Mouse (Mus musculus) mesoderm, embryonic 11.5 days (tissue): ENCODE results near the gene Fbxo8.

Experiments used
- DNase-seq: peaks from one replicate; pipeline ENCODE4 v3.0.0-alpha.2; 2012; ENCODE audit warnings: low read depth, low spot score

Gene Fbxo8

GRCm38 (mm10) chr8:56611736-56612135 lies 60.8 kb downstream of the Fbxo8 start:
- DNase-seq, result no peak

- no peak for DNase-seq
Observed at GRCm38 (mm10) chr8:56614235-56614634, 63.3 kb downstream of the Fbxo8 start.

GRCm38 (mm10) chr8:56615005-56615404 lies 64.1 kb downstream of the Fbxo8 start:
- peak; percentile 78 for DNase-seq

- DNase-seq, result no peak
Observed at GRCm38 (mm10) chr8:56616260-56616659, 65.4 kb downstream of the Fbxo8 start.

- no peak for DNase-seq
Observed at GRCm38 (mm10) chr8:56617271-56617670, 66.4 kb downstream of the Fbxo8 start.

- DNase-seq, result no peak
Observed at GRCm38 (mm10) chr8:56619056-56619455, 68.2 kb downstream of the Fbxo8 start.

GRCm38 (mm10) chr8:56619571-56619970 lies 68.7 kb downstream of the Fbxo8 start:
- DNase-seq, result no peak

- DNase-seq, result no peak
Observed at GRCm38 (mm10) chr8:56620691-56621090, 69.8 kb downstream of the Fbxo8 start.

- no peak for DNase-seq
Observed at GRCm38 (mm10) chr8:56621093-56621492, 70.2 kb downstream of the Fbxo8 start.

GRCm38 (mm10) chr8:56622470-56623024 lies 71.7 kb downstream of the Fbxo8 start:
- DNase-seq, result no peak

GRCm38 (mm10) chr8:56623346-56623745 lies 72.5 kb downstream of the Fbxo8 start:
- DNase-seq, result no peak

- DNase-seq, result no peak
Observed at GRCm38 (mm10) chr8:56629160-56629559, 78.3 kb downstream of the Fbxo8 start.

GRCm38 (mm10) chr8:56639277-56639676 lies 88.4 kb downstream of the Fbxo8 start:
- DNase-seq, result no peak
